Mouse (Mus musculus): ENCODE results near the gene Ccdc154.

DNA sequence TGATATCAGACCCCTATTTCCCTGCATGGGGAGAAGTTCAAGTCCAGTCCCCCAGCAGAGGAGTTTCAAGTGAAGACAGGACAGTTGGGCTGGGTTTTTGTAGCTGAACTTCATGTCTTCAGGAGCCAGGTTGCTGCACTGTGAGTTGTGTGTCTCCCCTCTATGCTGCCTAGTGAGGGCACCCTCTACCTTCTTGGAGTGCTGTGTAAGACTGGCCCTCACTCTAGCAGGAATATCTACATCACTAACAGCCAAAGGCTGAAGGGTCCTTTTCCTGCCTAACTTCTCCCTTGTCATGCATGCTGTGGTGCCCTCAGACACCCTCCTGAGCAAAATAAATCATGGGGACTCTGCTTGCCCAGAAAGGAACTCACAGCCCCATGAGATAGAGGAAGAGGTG is 21.0 kb downstream of the Ccdc154 start:
- TF ChIP-seq CTCF (IDR thresholded peaks at IDR 0.05; ENCODE audit: control insufficient read depth, insufficient read depth, insufficient replicate concordance, low read depth, low read length) (no peak), POLR2A (IDR thresholded peaks at IDR 0.05; ENCODE audit: control insufficient read depth, low read depth, low read length) (no peak)

All from testis, adult 2 months (tissue).